Mouse (Mus musculus) liver, embryonic 14.5 days (tissue): ENCODE results near the gene Akap5.

ENCODE experiments used
- CTCF ChIP-seq: IDR thresholded peaks from 2 replicates; pipeline ENCODE4 v1.5.1; 2016; ENCODE audit warnings: antibody characterized with exemption, low read depth, control low read depth
- EP300 ChIP-seq: IDR thresholded peaks from 2 replicates; pipeline ENCODE4 v1.6.1; 2016; ENCODE audit warnings: antibody characterized with exemption, low read depth

- peak; percentile 51 for TF ChIP-seq CTCF
- no peak for TF ChIP-seq EP300
These were observed 34.4 kb upstream of the Akap5 start for GRCm38 (mm10) chr12:76290271-76290670.
